Mouse (Mus musculus) olfactory bulb, adult 2 months (tissue): ENCODE data around the gene E130114P18Rik. TPM values are rescaled to one million over a fixed set of nuclear protein-coding genes. Genes with fewer than 3 reads are reported as not detected.

ENCODE experiments used
- H3K27ac ChIP-seq: fragments of 200-500 bp; 2 replicates; pipeline ENCODE4 v1.5.1; 2012; ENCODE audit warnings: low read depth, low read length; ENCODE audit not compliant: insufficient read depth
- H3K4me1 ChIP-seq: fragments of 200-500 bp; 2 replicates; pipeline ENCODE4 v1.6.1; 2012; ENCODE audit warnings: low read length; ENCODE audit not compliant: control insufficient read depth, insufficient read depth
- H3K4me3 ChIP-seq: fragments of 200-500 bp; 2 replicates; pipeline ENCODE4 v1.5.1; 2012; ENCODE audit warnings: mild to moderate bottlenecking, low read depth, low read length, moderate library complexity; ENCODE audit not compliant: insufficient read depth
- CTCF ChIP-seq: fragments of 200-500 bp; IDR thresholded peaks from 2 replicates; pipeline ENCODE4 v1.5.1; 2012; ENCODE audit warnings: low read depth, mild to moderate bottlenecking, low read length, moderate library complexity; ENCODE audit not compliant: insufficient read depth
- POLR2A ChIP-seq: fragments of 200-500 bp; IDR thresholded peaks from 2 replicates; pipeline ENCODE4 v1.6.1; 2012; ENCODE audit warnings: mild to moderate bottlenecking, low read depth, low read length, moderate library complexity; ENCODE audit not compliant: insufficient read depth
- WGBS: fragments of 180-500 bp; shearing (Covaris S2); methylation state at CpG from one replicate; pipeline ENCODE4 v1.1.7; 2018; 5-methylcytosine and 5-hydroxymethylcytosine counted together
- polyA plus RNA-seq: library from polyadenylated mRNA; stranded (reverse); fragments of >200 nt; gene quantifications from 2 replicates; pipeline ENCODE4 v1.2.4, GENCODE M21; 2012; ENCODE audit warnings: low replicate concordance; ENCODE audit not compliant: missing spikeins, insufficient read depth, insufficient read length

E130114P18Rik gene
- polyA plus RNA-seq, 1 experiment: not detected

DNA sequence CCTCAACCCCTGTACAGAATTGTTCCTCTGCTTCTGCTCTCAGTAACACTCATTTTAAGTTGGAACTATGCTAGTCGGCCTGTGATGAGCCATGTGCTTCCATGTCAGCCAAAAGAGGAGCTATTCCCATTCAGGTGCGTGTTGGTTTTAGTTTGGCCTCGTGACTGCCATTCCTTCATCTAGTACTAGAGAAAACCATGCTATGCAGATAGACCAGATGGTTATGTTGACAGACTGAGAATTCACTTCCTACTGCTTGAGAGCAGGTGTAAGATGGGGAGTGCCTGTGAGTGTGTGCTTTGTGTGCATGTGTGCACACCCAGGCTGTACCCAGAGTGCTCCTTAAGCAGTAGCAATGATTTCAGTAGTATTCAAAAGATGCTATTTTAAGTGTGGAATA is 9.6 kb upstream of the E130114P18Rik start:
- WGBS: 64% methylated on average over 3 of the region's 3 CpGs
- no peak overlapping the region for H3K4me3 ChIP-seq

DNA sequence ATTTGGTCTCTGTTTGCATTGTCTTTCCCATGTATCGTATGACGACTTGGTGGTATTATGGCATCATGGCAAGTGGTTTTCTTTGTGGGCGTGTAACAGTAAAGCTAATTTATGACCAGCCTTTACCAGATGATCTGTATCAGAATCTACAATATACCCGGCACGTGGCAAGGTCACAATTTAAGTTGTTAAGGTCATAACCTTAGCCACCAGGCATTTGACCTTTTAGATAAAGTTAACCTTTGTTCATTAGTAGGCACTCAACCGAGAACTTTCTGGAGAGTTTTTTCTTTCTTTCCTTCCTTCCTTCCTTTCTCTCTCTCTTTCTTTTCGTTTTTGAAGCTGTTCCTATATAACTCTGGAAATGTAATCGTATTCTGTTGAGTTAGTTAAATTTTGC is 8.7 kb upstream of the E130114P18Rik start:
- WGBS: 87% methylated on average over 8 of the region's 8 CpGs
- TF ChIP-seq POLR2A (no peak), CTCF (no peak)
- no peaks in the 10 kb centered on the region for H3K4me1 ChIP-seq
- H3K4me3 ChIP-seq: no peak overlapping the region
- H3K27ac ChIP-seq: no peak overlapping the region

More for the DNA sequence above, 9.6 kb upstream of the E130114P18Rik start:
- Histone ChIP-seq H3K27ac (no peak overlapping the region), H3K4me1 (no peaks in the 10 kb centered on the region)
- no peak for TF ChIP-seq POLR2A
- no peak for TF ChIP-seq CTCF

DNA sequence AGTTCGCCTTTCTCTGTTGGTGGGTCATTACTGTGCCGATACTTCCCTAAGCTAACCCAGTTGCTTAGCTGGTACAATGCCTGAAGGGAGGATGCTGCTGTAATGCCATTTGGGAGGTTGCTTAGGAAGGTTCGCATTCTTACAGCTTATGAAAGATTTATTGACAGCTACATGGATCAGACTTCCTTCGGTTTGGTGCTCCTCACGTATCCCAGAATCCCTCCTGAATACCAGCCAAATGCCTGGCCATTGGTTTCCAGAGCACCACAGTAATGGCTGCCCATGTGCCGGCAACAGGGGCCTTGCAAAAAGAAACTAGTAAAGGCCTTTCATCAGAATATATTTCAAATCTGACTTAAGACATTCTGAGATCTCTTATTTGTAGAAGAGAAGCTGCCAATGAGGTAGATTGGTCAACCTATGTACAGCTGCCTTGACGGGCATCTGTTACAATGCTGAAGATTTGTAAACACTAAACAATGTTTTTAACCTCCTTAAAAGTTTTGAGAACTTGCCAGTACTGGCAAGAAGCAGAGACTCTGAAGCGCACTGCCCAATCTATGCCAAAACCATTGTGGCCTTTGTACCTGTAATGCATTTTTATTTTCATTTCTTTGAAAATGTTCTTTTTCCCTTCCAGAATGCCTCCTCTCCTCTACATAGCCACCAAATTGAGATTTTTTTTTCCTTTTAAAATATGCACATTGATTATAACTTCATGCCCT is 7.8 kb upstream of the E130114P18Rik start:
- no peak overlapping the region for H3K4me3 ChIP-seq
- TF ChIP-seq POLR2A: no peak
- 75% methylated on average over 8 of the region's 8 CpGs for WGBS
- H3K27ac ChIP-seq: peak overlapping the region; percentile 8
- H3K4me1 ChIP-seq: no peaks in the 10 kb centered on the region

DNA sequence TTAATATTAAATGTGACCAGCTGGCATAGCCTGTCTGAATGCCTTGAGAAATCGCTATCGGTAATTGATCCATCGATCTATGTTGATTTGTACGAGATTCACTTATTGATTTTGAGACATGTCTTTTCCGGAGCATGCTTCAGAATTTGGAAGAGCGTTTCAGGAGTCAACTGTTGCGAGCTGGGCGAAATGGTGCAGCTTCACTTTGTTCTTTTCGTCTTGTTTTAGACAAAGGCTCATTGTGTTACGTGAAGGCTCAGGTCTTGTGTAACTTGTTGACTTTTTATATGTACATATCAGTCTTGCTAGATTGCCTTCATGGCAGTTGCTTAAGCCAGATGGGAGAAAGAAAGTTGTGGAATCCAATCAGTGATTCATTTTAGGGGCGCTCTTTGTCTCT is 6.4 kb upstream of the E130114P18Rik start:
- no peaks in the 10 kb centered on the region for H3K4me1 ChIP-seq
- WGBS: 82% methylated on average over 11 of the region's 11 CpGs
- H3K4me3 ChIP-seq: no peak overlapping the region
- no peak for TF ChIP-seq CTCF
- no peak overlapping the region for H3K27ac ChIP-seq

DNA sequence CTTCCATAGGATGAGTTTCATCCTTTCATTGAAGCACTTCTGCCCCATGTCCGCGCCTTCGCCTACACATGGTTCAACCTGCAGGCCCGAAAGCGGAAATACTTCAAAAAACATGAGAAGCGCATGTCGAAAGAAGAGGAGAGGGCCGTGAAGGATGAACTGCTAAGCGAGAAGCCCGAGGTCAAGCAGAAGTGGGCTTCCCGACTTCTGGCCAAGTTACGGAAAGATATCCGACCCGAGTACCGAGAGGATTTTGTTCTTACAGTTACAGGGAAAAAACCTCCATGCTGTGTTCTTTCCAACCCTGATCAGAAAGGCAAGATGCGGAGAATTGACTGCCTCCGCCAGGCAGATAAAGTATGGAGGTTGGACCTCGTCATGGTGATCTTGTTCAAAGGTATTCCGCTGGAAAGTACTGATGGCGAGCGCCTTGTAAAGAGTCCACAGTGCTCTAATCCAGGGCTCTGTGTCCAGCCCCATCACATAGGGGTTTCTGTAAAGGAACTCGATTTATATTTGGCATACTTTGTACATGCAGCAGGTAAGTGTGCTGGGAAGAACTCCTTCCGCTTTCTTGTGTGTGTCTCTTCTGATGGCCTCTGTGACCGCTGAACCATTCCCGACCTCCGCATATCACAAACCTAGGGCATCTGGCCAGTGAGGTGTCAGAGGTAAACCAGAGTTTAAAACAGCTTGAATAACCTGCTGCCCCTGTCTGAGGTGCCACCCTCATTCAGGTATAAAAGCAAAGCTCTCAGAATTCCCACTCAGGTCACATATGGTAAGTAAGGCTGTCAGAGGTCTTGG is 5.4 kb upstream of the E130114P18Rik start:
- no peak overlapping the region for H3K4me3 ChIP-seq
- TF ChIP-seq POLR2A (no peak), CTCF (no peak)
- H3K27ac ChIP-seq: no peak overlapping the region
- 94% methylated on average over 26 of the region's 26 CpGs for WGBS
- H3K4me1 ChIP-seq: peaks cover 5% of the 10 kb centered on the region; the same call in 1 of the 2 replicates

DNA sequence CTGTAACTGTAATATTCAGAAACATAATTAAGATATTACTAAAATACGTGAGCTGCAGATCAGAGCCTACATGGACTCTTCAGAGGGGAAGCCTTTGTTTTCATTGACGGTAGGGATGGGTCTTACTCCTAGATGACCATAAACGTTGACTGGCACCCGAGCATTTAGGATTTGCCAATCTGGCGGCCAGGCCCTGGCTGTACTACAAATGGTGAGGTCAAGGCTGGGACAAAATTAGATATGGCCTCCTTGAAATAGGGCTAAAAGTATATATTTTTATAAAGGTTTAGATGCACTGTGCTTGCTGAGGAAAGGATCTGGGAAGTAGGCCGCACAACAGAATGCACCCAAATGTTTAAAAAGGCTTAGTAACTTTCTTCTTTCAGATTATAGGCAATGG is 4.6 kb upstream of the E130114P18Rik start:
- no peak overlapping the region for H3K27ac ChIP-seq
- peaks cover 5% of the 10 kb centered on the region; the same call in 1 of the 2 replicates for H3K4me1 ChIP-seq
- WGBS: 83% methylated on average over 6 of the region's 6 CpGs
- TF ChIP-seq POLR2A: no peak
- no peak overlapping the region for H3K4me3 ChIP-seq

DNA sequence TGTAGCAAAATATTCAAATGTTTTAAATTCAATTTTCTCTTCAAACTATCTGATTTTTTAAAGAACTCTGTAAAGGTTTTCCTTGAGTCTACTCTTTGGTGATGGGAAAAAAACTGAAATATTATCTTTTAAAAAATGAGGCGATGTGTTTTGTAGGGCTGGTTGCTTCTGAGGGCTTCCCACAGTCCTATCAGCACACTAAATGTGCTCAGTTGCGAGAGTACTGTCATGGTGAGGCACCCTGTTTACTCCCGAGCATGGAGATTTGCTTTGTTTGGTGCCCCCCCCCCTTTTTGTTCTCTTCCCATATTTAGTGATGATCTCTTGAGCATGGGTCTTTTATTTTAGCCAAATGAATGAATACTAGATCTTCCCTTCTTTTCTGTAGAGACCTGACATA is 4.2 kb upstream of the E130114P18Rik start:
- peaks cover 6% of the 10 kb centered on the region; the same call in 1 of the 2 replicates for H3K4me1 ChIP-seq
- WGBS: 84% methylated on average over 3 of the region's 3 CpGs
- H3K4me3 ChIP-seq: no peak overlapping the region
- TF ChIP-seq POLR2A (no peak), CTCF (no peak)
- no peak overlapping the region for H3K27ac ChIP-seq

DNA sequence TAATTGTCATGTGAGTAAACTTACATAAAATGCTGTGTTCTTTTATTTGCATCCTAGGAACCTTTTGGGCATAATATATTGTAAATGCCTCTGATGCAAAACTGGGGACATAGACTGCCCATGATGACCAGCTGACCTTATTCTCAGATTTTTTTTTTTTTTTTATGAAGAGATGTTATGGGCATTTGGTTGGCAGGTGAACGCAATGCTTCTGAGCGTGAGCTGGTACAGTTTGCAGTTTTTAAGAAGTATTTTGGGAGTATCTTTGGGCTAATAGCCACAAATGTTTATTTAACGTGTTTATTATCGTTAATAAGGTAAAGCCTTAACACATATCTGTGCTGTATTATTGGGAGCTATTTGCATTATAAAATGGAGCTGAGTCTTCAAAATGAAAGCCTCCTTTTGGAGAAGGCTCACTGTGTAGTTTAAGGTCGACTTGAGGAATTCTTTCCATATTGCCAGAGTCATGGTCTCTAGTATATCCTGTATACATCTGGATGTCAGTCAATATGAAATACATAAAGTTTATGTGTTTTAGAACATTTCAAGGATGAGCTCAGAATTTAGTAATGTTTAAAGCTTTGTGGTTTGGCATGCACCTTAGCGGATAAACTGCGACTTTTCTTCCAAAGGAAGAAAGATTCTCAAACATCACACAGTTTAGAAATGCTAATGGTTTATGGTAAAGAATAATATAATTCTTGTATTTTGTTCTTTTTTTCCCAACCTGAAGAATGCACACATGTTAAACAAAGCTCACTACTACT is 3.0 kb upstream of the E130114P18Rik start:
- TF ChIP-seq POLR2A: no peak
- TF ChIP-seq CTCF: no peak
- Histone ChIP-seq H3K27ac (no peak overlapping the region), H3K4me1 (peaks cover 7% of the 10 kb centered on the region; the same call in 1 of the 2 replicates), H3K4me3 (no peak overlapping the region)
- 76% methylated on average over 7 of the region's 7 CpGs for WGBS

DNA sequence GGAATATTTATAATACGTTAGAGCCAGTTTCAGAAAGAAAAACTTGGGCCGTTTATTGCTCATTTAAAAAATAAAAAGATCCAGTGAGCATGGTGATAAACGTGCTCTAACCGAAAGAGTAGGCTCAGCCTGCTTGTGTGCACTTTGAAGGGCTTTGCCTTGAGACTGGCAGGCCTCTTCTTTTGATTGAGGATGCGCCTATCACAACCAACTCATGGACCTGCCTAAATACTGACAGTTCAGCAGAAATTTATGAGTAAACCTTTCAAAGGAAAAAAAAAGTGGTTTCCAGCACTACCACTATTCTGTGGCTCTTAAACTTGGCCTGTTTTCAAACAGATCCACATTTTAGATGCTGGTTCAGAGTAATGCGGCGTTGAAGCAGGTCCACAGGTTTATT is 2.1 kb upstream of the E130114P18Rik start:
- TF ChIP-seq CTCF (no peak), POLR2A (no peak)
- 68% methylated on average over 7 of the region's 7 CpGs for WGBS
- Histone ChIP-seq H3K4me1 (peaks cover 7% of the 10 kb centered on the region; the same call in 1 of the 2 replicates), H3K4me3 (no peak overlapping the region), H3K27ac (no peak overlapping the region)
